Mouse (Mus musculus) stomach, postnatal 0 days (tissue): ENCODE data around the gene Eef1akmt4. TPM values are rescaled to one million over a fixed set of nuclear protein-coding genes. Genes with fewer than 3 reads are reported as not detected.

Experiments
- ATAC-seq: fragments of 200-750 bp; cut with Nextera tagmentation; 2 replicates; pipeline ENCODE4 v1.8.0; 2017; ENCODE audit not compliant: low FRiP score, low TSS enrichment
- DNase-seq: peaks from one replicate; pipeline ENCODE4 v3.0.0-alpha.2; 2016; ENCODE audit warnings: low spot score
- H3K27ac ChIP-seq: fragments of 300-500 bp; sonication (generic); replicated peaks from 2 replicates; pipeline ENCODE4 v1.5.1; 2014; ENCODE audit warnings: mild to moderate bottlenecking, control low read depth
- H3K27me3 ChIP-seq: fragments of 300-500 bp; sonication (generic); 2 replicates; pipeline ENCODE4 v1.6.1; 2014; ENCODE audit warnings: low read length; ENCODE audit not compliant: control insufficient read depth, insufficient read depth
- H3K36me3 ChIP-seq: fragments of 300-500 bp; sonication (generic); 2 replicates; pipeline ENCODE4 v1.6.1; 2014; ENCODE audit warnings: low read length, mixed read lengths; ENCODE audit not compliant: control insufficient read depth, insufficient read depth
- H3K4me1 ChIP-seq: fragments of 300-500 bp; sonication (generic); replicated peaks from 2 replicates; pipeline ENCODE4 v1.6.1; 2014; ENCODE audit warnings: antibody characterized with exemption; ENCODE audit not compliant: control insufficient read depth, insufficient read depth
- H3K4me2 ChIP-seq: fragments of 300-500 bp; sonication (generic); replicated peaks from 2 replicates; pipeline ENCODE4 v1.6.1; 2014; ENCODE audit warnings: low read depth, mild to moderate bottlenecking, control low read depth, moderate library complexity
- H3K4me3 ChIP-seq: fragments of 300-500 bp; sonication (generic); 2 replicates; pipeline ENCODE4 v1.5.1; 2014; ENCODE audit warnings: low read depth, low read length, control low read depth
- H3K9ac ChIP-seq: fragments of 300-500 bp; sonication (generic); 2 replicates; pipeline ENCODE4 v1.6.1; 2014; ENCODE audit warnings: mild to moderate bottlenecking, low read length, control low read depth, mixed read lengths
- H3K9me3 ChIP-seq: fragments of 300-500 bp; sonication (generic); 2 replicates; pipeline ENCODE4 v1.6.1; 2016; ENCODE audit warnings: low read length; ENCODE audit not compliant: control insufficient read depth
- CTCF ChIP-seq: IDR thresholded peaks from 2 replicates; pipeline ENCODE4 v1.5.1; 2016; ENCODE audit warnings: antibody characterized with exemption, low read depth, mild to moderate bottlenecking, moderate library complexity
- EP300 ChIP-seq: optimal IDR thresholded peaks from 2 replicates; pipeline ENCODE3; 2016; ENCODE audit warnings: antibody characterized with exemption
- WGBS: fragments of 180-500 bp; shearing (Covaris S2); extraction: QIAGEN DNeasy Blood & Tissue Kit; methylation state at CpG from one replicate; pipeline ENCODE4 v1.1.7; 2014; 5-methylcytosine and 5-hydroxymethylcytosine counted together
- polyA plus RNA-seq: library from polyadenylated mRNA; unstranded; fragments of >200 nt; fragmentation: Nextera tagmentation; extraction: Ambion mirVana; gene quantifications from 2 replicates; pipeline ENCODE4 v1.2.1, GENCODE M21; 2015

The Eef1akmt4 gene
- polyA plus RNA-seq, 1 experiment from 2014 or later, result 21.4 TPM

- no peaks in the 10 kb centered on the region for H3K36me3 ChIP-seq
- no peak overlapping the region for H3K4me2 ChIP-seq
- H3K4me1 ChIP-seq, result no peaks in the 10 kb centered on the region
- H3K4me3 ChIP-seq, result no peak overlapping the region
- DNase-seq (no peak), ATAC-seq (no peak)
- no peak overlapping the region for H3K9ac ChIP-seq
- 80% methylated on average over 8 of the region's 8 CpGs for WGBS
- H3K27me3 ChIP-seq, result no peaks in the 10 kb centered on the region
- H3K9me3 ChIP-seq, result no peaks in the 10 kb centered on the region
- no peak overlapping the region for H3K27ac ChIP-seq
- TF ChIP-seq CTCF (no peak), EP300 (no peak)
These were observed 26.0 kb downstream of the Eef1akmt4 start for GRCm38 (mm10) chr16:20637410-20637809.

GRCm38 (mm10) chr16:20638367-20638766, 27.0 kb downstream of the Eef1akmt4 start:
- Histone ChIP-seq H3K27ac (no peak overlapping the region), H3K4me1 (no peaks in the 10 kb centered on the region), H3K36me3 (no peaks in the 10 kb centered on the region), H3K4me3 (no peak overlapping the region), H3K27me3 (no peaks in the 10 kb centered on the region), H3K4me2 (no peak overlapping the region), H3K9me3 (no peaks in the 10 kb centered on the region), H3K9ac (no peak overlapping the region)
- 79% methylated on average over 8 of the region's 8 CpGs for WGBS
- ATAC-seq (no peak), DNase-seq (no peak)
- TF ChIP-seq EP300, result no peak
- no peak for TF ChIP-seq CTCF

DNA sequence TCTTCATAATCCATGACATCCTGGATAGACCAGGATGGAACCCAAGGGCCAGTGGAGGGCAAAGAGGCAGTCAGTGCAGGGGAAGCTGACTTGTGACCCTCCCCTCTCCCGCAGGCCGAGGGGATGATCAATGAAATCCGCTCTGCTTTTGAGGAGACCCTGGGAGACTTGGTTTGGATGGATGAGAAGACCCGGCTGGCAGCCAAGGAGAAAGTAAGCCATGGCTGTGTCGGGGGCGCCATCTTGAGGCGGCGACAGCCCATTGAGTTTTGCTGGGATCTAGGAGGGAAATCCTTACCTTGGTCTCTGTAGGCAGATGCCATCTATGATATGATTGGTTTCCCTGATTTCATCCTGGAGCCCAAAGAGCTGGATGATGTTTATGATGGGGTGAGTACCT, 30.8 kb downstream of the Eef1akmt4 start:
- Histone ChIP-seq H3K27me3 (no peaks in the 10 kb centered on the region), H3K4me2 (no peak overlapping the region), H3K4me1 (no peaks in the 10 kb centered on the region), H3K9me3 (no peaks in the 10 kb centered on the region), H3K9ac (no peak overlapping the region), H3K36me3 (no peaks in the 10 kb centered on the region), H3K4me3 (no peak overlapping the region), H3K27ac (no peak overlapping the region)
- DNase-seq (peak; percentile 73), ATAC-seq (0 out of 2 replicates have a peak, but pooled peaks have one; percentile 31)
- WGBS, result under 1% methylated on average over 8 of the region's 8 CpGs
- no peak for TF ChIP-seq EP300
- TF ChIP-seq CTCF, result peak; percentile 90

DNA sequence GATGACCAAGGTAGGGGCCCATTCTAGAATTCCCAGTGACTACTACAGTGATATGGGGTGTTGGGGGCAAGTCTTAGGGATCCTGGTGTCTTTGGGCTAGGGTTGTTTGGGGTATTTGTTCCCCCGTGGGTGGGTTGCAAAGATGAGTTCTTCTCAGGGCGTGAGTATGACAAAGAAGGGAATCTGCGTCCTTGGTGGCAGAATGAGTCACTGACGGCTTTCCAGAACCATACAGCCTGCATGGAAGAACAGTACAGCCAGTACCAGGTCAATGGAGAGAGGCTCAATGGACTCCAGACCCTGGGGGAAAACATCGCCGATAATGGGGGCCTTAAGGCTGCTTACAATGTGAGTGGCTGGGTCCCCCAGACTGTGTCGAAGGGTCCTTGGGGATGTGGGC, 32.5 kb downstream of the Eef1akmt4 start:
- no peak overlapping the region for H3K4me3 ChIP-seq
- no peak for ATAC-seq
- no peaks in the 10 kb centered on the region for H3K4me1 ChIP-seq
- H3K9me3 ChIP-seq, result no peaks in the 10 kb centered on the region
- no peaks in the 10 kb centered on the region for H3K27me3 ChIP-seq
- no peaks in the 10 kb centered on the region for H3K36me3 ChIP-seq
- DNase-seq, result no peak
- 82% methylated on average over 7 of the region's 7 CpGs for WGBS
- no peak overlapping the region for H3K4me2 ChIP-seq
- TF ChIP-seq CTCF (no peak), EP300 (no peak)
- H3K9ac ChIP-seq, result no peak overlapping the region
- H3K27ac ChIP-seq, result no peak overlapping the region

DNA sequence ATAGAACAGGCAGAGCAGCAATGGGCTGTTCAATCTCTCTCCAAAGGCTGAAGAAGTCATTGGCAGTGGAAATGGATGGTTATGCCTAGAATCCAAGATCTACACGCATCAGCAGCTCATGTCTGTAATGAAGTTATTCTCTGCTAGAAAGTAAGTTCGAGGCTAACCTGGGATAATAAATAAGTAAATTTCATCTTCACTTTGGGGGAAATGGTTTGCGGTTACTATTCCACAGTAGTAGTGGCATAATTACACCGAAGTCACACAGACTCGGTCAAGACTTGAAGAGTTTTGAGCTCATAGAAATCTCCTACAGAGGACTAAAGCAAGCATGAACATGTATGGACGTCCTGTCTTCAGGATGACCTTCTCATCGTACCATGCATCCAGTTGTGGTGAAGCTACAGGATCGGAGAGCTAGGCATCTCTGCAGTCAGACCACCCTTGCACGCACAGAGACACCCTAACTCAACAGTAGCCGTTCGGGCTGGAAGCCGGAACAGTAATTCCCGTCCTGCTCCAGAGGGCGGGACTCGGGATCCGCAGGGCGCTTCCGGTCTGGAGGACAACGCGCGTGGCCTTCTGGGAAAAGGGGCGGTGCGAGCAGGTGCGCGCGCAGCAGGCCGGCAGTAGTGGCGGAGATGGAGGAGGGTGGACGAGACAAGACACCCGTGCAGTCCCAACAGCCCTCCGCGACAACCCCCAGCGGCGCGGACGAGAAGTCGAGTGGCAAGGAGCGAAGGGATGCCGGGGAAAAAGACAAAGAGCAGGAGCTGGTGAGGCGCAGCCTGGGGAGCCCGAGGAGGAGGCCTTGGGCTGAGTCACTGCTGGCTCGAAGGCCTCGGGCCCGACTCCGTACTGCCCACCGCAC, 39.9 kb downstream of the Eef1akmt4 start, which contains the start of gene Psmd2:
Psmd2 (plus strand) TSS at position 577 of the 871 bp plus-strand sequence.
- WGBS, result 2% methylated on average over 42 of the region's 46 CpGs
- Histone ChIP-seq H3K27ac (peak within 1 kb of the TSS; percentile 80), H3K9ac (peak within 1 kb of the TSS; percentile 93), H3K9me3 (no peaks in the 10 kb centered on the region), H3K36me3 (peaks cover 7% of the 10 kb centered on the region), H3K4me2 (peak within 1 kb of the TSS; percentile 82), H3K4me1 (no peaks in the 10 kb centered on the region), H3K4me3 (peak within 1 kb of the TSS; percentile 88), H3K27me3 (no peaks in the 10 kb centered on the region)
- DNase-seq (peak; percentile 97), ATAC-seq (peak; percentile 96)
- TF ChIP-seq EP300 (no peak), CTCF (peak; percentile 26)

- 5% methylated on average over 12 of the region's 12 CpGs for WGBS
- peak overlapping the region; percentile 82 for H3K4me2 ChIP-seq
- no peaks in the 10 kb centered on the region for H3K4me1 ChIP-seq
- TF ChIP-seq CTCF (no peak), EP300 (no peak)
- H3K27me3 ChIP-seq, result no peaks in the 10 kb centered on the region
- DNase-seq (no peak), ATAC-seq (peak; percentile 59)
- H3K36me3 ChIP-seq, result peaks cover 14% of the 10 kb centered on the region
- H3K9me3 ChIP-seq, result no peaks in the 10 kb centered on the region
- peak overlapping the region; percentile 93 for H3K9ac ChIP-seq
- peak overlapping the region; percentile 40; the same call in 1 of the 2 replicates for H3K27ac ChIP-seq
- H3K4me3 ChIP-seq, result peak overlapping the region; percentile 88
These were observed 40.5 kb downstream of the Eef1akmt4 start for GRCm38 (mm10) chr16:20651947-20652310.
